ENCODE assay signal across 11 mouse cellular contexts in the genomic region with DNA sequence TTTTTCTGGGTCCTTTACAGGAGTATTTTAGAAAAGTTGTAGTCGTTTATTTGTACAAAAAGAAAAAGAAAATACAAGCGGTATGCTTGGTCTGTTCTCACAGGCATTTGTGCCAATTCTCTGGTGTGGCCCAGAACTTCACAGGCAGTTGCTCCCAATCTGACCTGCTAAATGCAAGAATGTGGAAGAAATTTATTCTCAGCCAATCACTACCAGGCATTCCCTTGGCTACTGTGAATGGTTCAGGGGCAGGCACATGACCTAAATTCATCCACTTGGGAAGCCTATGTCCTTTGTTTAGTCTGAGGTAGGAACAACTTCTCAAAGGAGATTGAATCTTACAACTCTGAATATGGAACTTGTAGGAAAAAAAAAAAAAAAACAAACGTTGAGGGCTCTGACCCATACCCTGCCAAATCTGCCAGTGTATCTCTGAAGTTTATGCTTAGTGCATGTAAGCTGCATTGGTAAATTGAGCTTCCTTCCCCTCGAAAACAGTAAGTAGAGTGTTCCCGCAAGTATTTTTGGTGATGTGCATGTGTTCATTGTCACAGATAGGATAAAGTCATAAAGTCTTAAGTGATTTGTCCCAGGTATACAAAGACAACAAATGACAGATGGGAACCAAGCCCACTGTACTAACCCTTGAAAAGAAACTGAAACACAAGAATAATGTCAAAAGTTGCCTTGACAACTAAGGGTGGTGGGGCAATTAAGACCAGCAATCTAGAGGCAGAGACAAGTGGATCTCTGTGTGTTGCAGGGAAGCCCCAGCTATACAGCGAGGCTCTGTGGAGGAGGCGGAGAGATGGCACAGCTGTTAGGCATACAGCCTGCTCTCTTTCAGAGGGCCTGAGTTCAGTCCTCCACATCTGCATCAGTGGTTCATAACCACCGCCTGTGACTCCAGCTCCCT. TPM values are rescaled to one million over a fixed set of nuclear protein-coding genes. Genes with fewer than 3 reads are reported as not detected.
DNase-seq lines count a peak whose midpoint lies in the region; ATAC-seq lines count a peak whose summit lies in the region.
"Had no signal": no experiment of that assay in that cellular context is flagged by ENCODE, and none has a peak within 500 bp of the region (broad histone marks: within the 10 kb centered on the region; RNA-seq: fewer than 3 reads in every experiment).

No protein-coding gene starts in this region.

- no peak overlapping the region for H3K4me3 ChIP-seq in heart, embryonic 12.5 days
- H3K4me3 ChIP-seq in embryonic facial prominence, embryonic 13.5 days, result no peak overlapping the region
- no peak overlapping the region for H3K4me3 ChIP-seq in kidney, embryonic 16.5 days (ENCODE audit: low read length)

- H3K9me3 ChIP-seq in heart, embryonic 12.5 days (replicated peaks), result no peaks in the 10 kb centered on the region
- no peaks in the 10 kb centered on the region for H3K9me3 ChIP-seq in embryonic facial prominence, embryonic 13.5 days
- H3K9me3 ChIP-seq in kidney, embryonic 16.5 days (ENCODE audit: low read length), result no peaks in the 10 kb centered on the region

- no peak overlapping the region for H3K27ac ChIP-seq in heart, embryonic 12.5 days (ENCODE audit: poor library complexity, severe bottlenecking)
- peak overlapping the region; percentile 13; the same call in 1 of the 2 replicates for H3K27ac ChIP-seq in embryonic facial prominence, embryonic 13.5 days
- H3K27ac ChIP-seq in kidney, embryonic 16.5 days (ENCODE audit: low read length), result peak overlapping the region; percentile 40

- WGBS in heart, embryonic 12.5 days, result 60% methylated on average over 8 of the region's 8 CpGs
- WGBS in embryonic facial prominence, embryonic 13.5 days, result 43% methylated on average over 8 of the region's 8 CpGs
- WGBS in kidney, embryonic 16.5 days, result 46% methylated on average over 7 of the region's 8 CpGs

- H3K27me3 ChIP-seq in heart, embryonic 12.5 days (replicated peaks), result no peaks in the 10 kb centered on the region
- H3K27me3 ChIP-seq in embryonic facial prominence, embryonic 13.5 days, result no peaks in the 10 kb centered on the region
- H3K27me3 ChIP-seq in kidney, embryonic 16.5 days (ENCODE audit: insufficient read depth, low read length), result no peaks in the 10 kb centered on the region

- H3K9ac ChIP-seq in heart, embryonic 12.5 days, result no peak overlapping the region
- H3K9ac ChIP-seq in embryonic facial prominence, embryonic 13.5 days, result no peak overlapping the region
- no peak overlapping the region for H3K9ac ChIP-seq in kidney, embryonic 16.5 days (replicated peaks; ENCODE audit: low read length)

- no peak overlapping the region for H3K4me2 ChIP-seq in heart, embryonic 12.5 days
- H3K4me2 ChIP-seq in embryonic facial prominence, embryonic 13.5 days, result no peak overlapping the region
- H3K4me2 ChIP-seq in kidney, embryonic 16.5 days (replicated peaks; ENCODE audit: low read depth, low read length), result no peak overlapping the region

- H3K4me1 ChIP-seq in heart, embryonic 12.5 days (replicated peaks), result peaks cover 4% of the 10 kb centered on the region; the same call in 1 of the 2 replicates
- H3K4me1 ChIP-seq in embryonic facial prominence, embryonic 13.5 days, result peaks cover 10% of the 10 kb centered on the region
- H3K4me1 ChIP-seq in kidney, embryonic 16.5 days (ENCODE audit: insufficient read depth, low read length), result peaks cover 5% of the 10 kb centered on the region; the same call in 1 of the 2 replicates

- peak; percentile 78 for DNase-seq in heart, adult 11 months
- DNase-seq in ES-CJ7 (ENCODE audit: low read depth, low spot score), result peak; percentile 66
- no peak for DNase-seq in layer of hippocampus, postnatal 25 days (ENCODE audit: extremely low spot score in 1 of 2, low spot score in 1 of 2)
- no peak for DNase-seq in layer of hippocampus, adult 18-20 months (ENCODE audit: low spot score in 2 of 2)
- no peak for DNase-seq in lung, adult 18-20 months
- DNase-seq: cerebellum, postnatal 14 days had no signal

- no peak for ATAC-seq in heart, embryonic 12.5 days (ENCODE audit: insufficient number of reproducible peaks, low FRiP score)
- ATAC-seq in embryonic facial prominence, embryonic 13.5 days (ENCODE audit: insufficient number of reproducible peaks, insufficient read depth, low FRiP score, low TSS enrichment, low read depth), result no peak
- no peak for ATAC-seq in kidney, embryonic 16.5 days (ENCODE audit: low FRiP score, low TSS enrichment)
- ATAC-seq: inflammation-experienced regulatory T-cells, adult 6 months; lung, postnatal 0 days had no signal

- peaks cover 3% of the 10 kb centered on the region for H3K36me3 ChIP-seq in heart, embryonic 12.5 days
- 0 out of 2 replicates have a peak, but pooled peaks cover 3% of the 10 kb centered on the region for H3K36me3 ChIP-seq in embryonic facial prominence, embryonic 13.5 days
- no peaks in the 10 kb centered on the region; the same call in 1 of the 2 replicates for H3K36me3 ChIP-seq in kidney, embryonic 16.5 days (ENCODE audit: insufficient read depth, low read length)

RNA-seq across cellular contexts. Expression of a gene that starts 2.7 kb away (rescaled TPM):
- polyA plus RNA-seq in heart, embryonic 12.5 days (2016; fragmentation: Nextera tagmentation; extraction: Ambion mirVana), result 301 and 321 TPM in 2 replicates
- polyA plus RNA-seq in embryonic facial prominence, embryonic 13.5 days (2015; fragmentation: Nextera tagmentation; extraction: Ambion mirVana), result 289 and 398 TPM in 2 replicates
- polyA plus RNA-seq in kidney, embryonic 16.5 days (2015; fragmentation: Nextera tagmentation; extraction: Ambion mirVana), result 353 and 411 TPM in 2 replicates
- 10 to 100 TPM; 22.0 to 26.8 TPM for total RNA-seq in layer of hippocampus, postnatal 25 days (2021)
- total RNA-seq in layer of hippocampus, adult 18-20 months (2021), result 10 to 100 TPM; 23.3 to 23.9 TPM

RNA-seq across cellular contexts. Expression of a gene that starts 23.5 kb away (rescaled TPM):
- 1.1 and 2.2 TPM in 2 replicates for polyA plus RNA-seq in heart, embryonic 12.5 days (2016; fragmentation: Nextera tagmentation; extraction: Ambion mirVana)
- 1.9 and 2.0 TPM in 2 replicates for polyA plus RNA-seq in embryonic facial prominence, embryonic 13.5 days (2015; fragmentation: Nextera tagmentation; extraction: Ambion mirVana)
- 1.4 and 1.8 TPM in 2 replicates for polyA plus RNA-seq in kidney, embryonic 16.5 days (2015; fragmentation: Nextera tagmentation; extraction: Ambion mirVana)
- total RNA-seq in layer of hippocampus, postnatal 25 days (2021), result 1 to 10 TPM; 3.1 to 3.6 TPM
- 1 to 10 TPM; 2.6 to 3.3 TPM for total RNA-seq in layer of hippocampus, adult 18-20 months (2021)

Comparison
In these comparisons a context has a peak if more than half of its experiments do, and no peak if none do; other contexts are left out.
1. DNase-seq: peak in heart, adult 11 months (single experiment) and ES-CJ7 (single experiment); none in layer of hippocampus, postnatal 25 days (0 of 2), layer of hippocampus, adult 18-20 months (0 of 2) and lung, adult 18-20 months (0 of 2).